Mouse (Mus musculus): ENCODE data around the gene Pcnx2. TPM values are rescaled to one million over a fixed set of nuclear protein-coding genes. Genes with fewer than 3 reads are reported as not detected.

The Pcnx2 gene
- polyA plus RNA-seq, 2 experiments from 2014 or later: 0.13 to 0.22 TPM

- no peak for ATAC-seq
Measured at GRCm38 (mm10) chr8:125816742-125817141, 81.4 kb downstream of the Pcnx2 start.

- ATAC-seq: no peak
Measured at GRCm38 (mm10) chr8:125808826-125809225, 89.3 kb downstream of the Pcnx2 start.

GRCm38 (mm10) chr8:125807905-125808310, 90.2 kb downstream of the Pcnx2 start:
- ATAC-seq: no peak

GRCm38 (mm10) chr8:125806459-125806858, 91.7 kb downstream of the Pcnx2 start:
- no peak for ATAC-seq

GRCm38 (mm10) chr8:125796970-125797369, 101.1 kb downstream of the Pcnx2 start:
- ATAC-seq: no peak

- no peak for ATAC-seq
Measured at GRCm38 (mm10) chr8:125795341-125795740, 102.8 kb downstream of the Pcnx2 start.

GRCm38 (mm10) chr8:125792816-125793455, 105.2 kb downstream of the Pcnx2 start:
- ATAC-seq: no peak

GRCm38 (mm10) chr8:125786886-125787285, 111.2 kb downstream of the Pcnx2 start:
- no peak for ATAC-seq

- no peak for ATAC-seq
Measured at GRCm38 (mm10) chr8:125782161-125782560, 116.0 kb downstream of the Pcnx2 start.

- ATAC-seq: no peak
Measured at GRCm38 (mm10) chr8:125779656-125780055, 118.5 kb downstream of the Pcnx2 start.

GRCm38 (mm10) chr8:125778919-125779318, 119.2 kb downstream of the Pcnx2 start:
- no peak for ATAC-seq

GRCm38 (mm10) chr8:125777478-125778164, 120.5 kb downstream of the Pcnx2 start:
- no peak for ATAC-seq

GRCm38 (mm10) chr8:125776800-125777199, 121.3 kb downstream of the Pcnx2 start:
- ATAC-seq: no peak

- ATAC-seq: no peak
Measured at GRCm38 (mm10) chr8:125776314-125776713, 121.8 kb downstream of the Pcnx2 start.

GRCm38 (mm10) chr8:125775031-125775430, 123.1 kb downstream of the Pcnx2 start:
- no peak for ATAC-seq

- ATAC-seq: no peak
Measured at GRCm38 (mm10) chr8:125773281-125773803, 124.8 kb downstream of the Pcnx2 start.

- ATAC-seq: no peak
Measured at GRCm38 (mm10) chr8:125772300-125772699, 125.8 kb downstream of the Pcnx2 start.

- ATAC-seq: no peak
Measured at GRCm38 (mm10) chr8:125768079-125768478, 130.0 kb downstream of the Pcnx2 start.

- no peak for ATAC-seq
Measured at GRCm38 (mm10) chr8:125763066-125763786, 134.9 kb downstream of the Pcnx2 start.

GRCm38 (mm10) chr8:125759022-125759421, 139.1 kb downstream of the Pcnx2 start:
- ATAC-seq: peak; percentile 37

- ATAC-seq: no peak
Measured at GRCm38 (mm10) chr8:125757106-125757496, 141.0 kb downstream of the Pcnx2 start.

- ATAC-seq: no peak
Measured at GRCm38 (mm10) chr8:125756391-125757105, 141.6 kb downstream of the Pcnx2 start.

- ATAC-seq: no peak
Measured at GRCm38 (mm10) chr8:125755896-125756295, 142.2 kb downstream of the Pcnx2 start.

Measured in CD4-positive, CD25-positive, alpha-beta regulatory T cell, adult 4 months (primary cell).